21 mouse cellular contexts compared by ENCODE assay signal in genomic region chr5:134058793-134059352, GRCm38 (mm10). TPM values are rescaled to one million over a fixed set of nuclear protein-coding genes. Genes with fewer than 3 reads are reported as not detected.
A peak's percentile ranks its signal among the peaks of the same experiment; 100 is the strongest.
DNase-seq lines count a peak whose midpoint lies in the region; ATAC-seq and TF ChIP-seq lines count a peak whose summit lies in the region.
"Had no signal": no experiment of that assay in that cellular context is flagged by ENCODE, and none has a peak within 500 bp of the region (broad histone marks: within the 10 kb centered on the region; RNA-seq: fewer than 3 reads in every experiment).

No protein-coding gene starts in this region.

- no peaks in the 10 kb centered on the region for H3K36me3 ChIP-seq in heart, embryonic 10.5 days
- H3K36me3 ChIP-seq in heart, adult 2 months (ENCODE audit: control insufficient read depth, insufficient read depth, low read length) = no peaks in the 10 kb centered on the region
- H3K36me3 ChIP-seq in kidney, embryonic 15.5 days = no peaks in the 10 kb centered on the region
- H3K36me3 ChIP-seq in limb, embryonic 11.5 days (ENCODE audit: control insufficient read depth, insufficient read depth, low read length) = no peaks in the 10 kb centered on the region
- H3K36me3 ChIP-seq: hindbrain, embryonic 15.5 days; intestine, embryonic 15.5 days; limb, embryonic 15.5 days; liver, embryonic 15.5 days; neural tube, embryonic 13.5 days; stomach, embryonic 15.5 days had no signal

- TF ChIP-seq EP300 in heart, adult 2 months (IDR thresholded peaks at IDR 0.05; ENCODE audit: insufficient read depth, low read depth, low read length) = no peak

- TF ChIP-seq CTCF in heart, adult 2 months (IDR thresholded peaks at IDR 0.05) = no peak
- no peak for TF ChIP-seq CTCF in cerebellum, adult 2 months (IDR thresholded peaks at IDR 0.05; ENCODE audit: borderline replicate concordance, insufficient read depth, low read depth, low read length)
- TF ChIP-seq CTCF in lung, adult 2 months (IDR thresholded peaks at IDR 0.05; ENCODE audit: insufficient read depth, low read length) = no peak

- no peak for DNase-seq in heart, embryonic 10.5 days (ENCODE audit: low spot score)
- no peak for DNase-seq in heart, adult 2 months
- DNase-seq in kidney, adult 18-20 months = no peak
- peak; percentile 60 for DNase-seq in embryo, embryonic 10.5 days (ENCODE audit: low spot score)
- peak; percentile 51 for DNase-seq in limb, embryonic 11.5 days (ENCODE audit: low spot score)
- DNase-seq in cerebellum, adult 2 months = no peak
- no peak for DNase-seq in lung, adult 2 months
- DNase-seq: adrenal gland, postnatal 25 days; cerebellum, adult 11-12 months; cerebellum, postnatal 25 days; forebrain, postnatal 0 days; heart, postnatal 10 days; lung, postnatal 10 days; right cerebral cortex, postnatal 25 days had no signal

- peaks cover 9% of the 10 kb centered on the region; the same call in 1 of the 2 replicates for H3K27me3 ChIP-seq in heart, embryonic 10.5 days (ENCODE audit: insufficient read depth, poor library complexity, severe bottlenecking)
- no peaks in the 10 kb centered on the region for H3K27me3 ChIP-seq in heart, adult 2 months (ENCODE audit: control insufficient read depth, insufficient read depth, low read length)
- peaks cover 9% of the 10 kb centered on the region; the same call in 1 of the 2 replicates for H3K27me3 ChIP-seq in kidney, embryonic 15.5 days
- no peaks in the 10 kb centered on the region for H3K27me3 ChIP-seq in limb, embryonic 11.5 days (ENCODE audit: control insufficient read depth, insufficient read depth, low read length)
- H3K27me3 ChIP-seq in cerebellum, adult 2 months (ENCODE audit: control insufficient read depth, insufficient read depth, low read length) = no peaks in the 10 kb centered on the region
- H3K27me3 ChIP-seq: hindbrain, embryonic 15.5 days; intestine, embryonic 15.5 days; liver, embryonic 15.5 days; stomach, embryonic 15.5 days had no signal

- intact Hi-C loops in heart, adult 2 months (cut with DNase I) = no loop called here

- no peaks in the 10 kb centered on the region for H3K79me2 ChIP-seq in heart, adult 2 months (replicated peaks; ENCODE audit: control insufficient read depth, insufficient read depth, low read length)

- no peak for TF ChIP-seq POLR2A in heart, adult 2 months (IDR thresholded peaks at IDR 0.05; ENCODE audit: insufficient read depth, low read depth, low read length)
- TF ChIP-seq POLR2A in cerebellum, adult 2 months (IDR thresholded peaks at IDR 0.05; ENCODE audit: borderline replicate concordance, insufficient read depth, low read length) = no peak
- TF ChIP-seq POLR2A in lung, adult 2 months (IDR thresholded peaks at IDR 0.05; ENCODE audit: borderline replicate concordance, extremely low read depth, low read depth, low read length) = no peak

- no peaks in the 10 kb centered on the region for H3K9me3 ChIP-seq in heart, embryonic 10.5 days
- no peaks in the 10 kb centered on the region for H3K9me3 ChIP-seq in kidney, embryonic 15.5 days (replicated peaks)
- no peaks in the 10 kb centered on the region for H3K9me3 ChIP-seq in limb, embryonic 11.5 days (ENCODE audit: control insufficient read depth, low read length)
- H3K9me3 ChIP-seq: hindbrain, embryonic 15.5 days; intestine, embryonic 15.5 days; limb, embryonic 15.5 days; liver, embryonic 15.5 days; neural tube, embryonic 13.5 days; stomach, embryonic 15.5 days had no signal

- WGBS in heart, embryonic 10.5 days = 38% methylated on average over 13 of the region's 13 CpGs
- 53% methylated on average over 13 of the region's 13 CpGs for WGBS in heart, adult 2 months
- WGBS in kidney, embryonic 15.5 days = 19% methylated on average over 13 of the region's 13 CpGs
- WGBS in limb, embryonic 11.5 days = 11% methylated on average over 13 of the region's 13 CpGs
- 86% methylated on average over 13 of the region's 13 CpGs for WGBS in cerebellum, adult 2 months
- WGBS in lung, adult 2 months = 37% methylated on average over 13 of the region's 13 CpGs

- no peak overlapping the region for H3K4me3 ChIP-seq in heart, embryonic 10.5 days
- H3K4me3 ChIP-seq in heart, adult 2 months = no peak overlapping the region
- H3K4me3 ChIP-seq in kidney, embryonic 15.5 days (replicated peaks) = no peak overlapping the region
- no peak overlapping the region for H3K4me3 ChIP-seq in limb, embryonic 11.5 days (ENCODE audit: low read depth, low read length)
- no peak overlapping the region for H3K4me3 ChIP-seq in cerebellum, adult 2 months (replicated peaks; ENCODE audit: insufficient read depth, low read depth, low read length)
- no peak overlapping the region for H3K4me3 ChIP-seq in lung, adult 2 months (replicated peaks; ENCODE audit: extremely low read depth, low read depth, low read length)
- H3K4me3 ChIP-seq: hindbrain, embryonic 15.5 days; intestine, embryonic 15.5 days; limb, embryonic 15.5 days; liver, embryonic 15.5 days; neural tube, embryonic 13.5 days; stomach, embryonic 15.5 days had no signal

- no peak for ATAC-seq in kidney, embryonic 15.5 days (replicated peaks; ENCODE audit: low FRiP score)
- ATAC-seq in limb, embryonic 11.5 days (ENCODE audit: insufficient number of reproducible peaks, low FRiP score, low TSS enrichment, low read depth) = peak; percentile 42; the same call in 1 of the 2 replicates
- ATAC-seq: forebrain, postnatal 0 days; intestine, embryonic 15.5 days had no signal

- peak overlapping the region; percentile 6; the same call in 1 of the 2 replicates for H3K27ac ChIP-seq in heart, embryonic 10.5 days
- H3K27ac ChIP-seq in heart, adult 2 months = no peak overlapping the region
- H3K27ac ChIP-seq in kidney, embryonic 15.5 days = no peak overlapping the region
- H3K27ac ChIP-seq in limb, embryonic 11.5 days (replicated peaks; ENCODE audit: low read depth, low read length) = no peak overlapping the region
- no peak overlapping the region for H3K27ac ChIP-seq in cerebellum, adult 2 months (ENCODE audit: insufficient read depth, low read length)
- H3K27ac ChIP-seq: hindbrain, embryonic 15.5 days; intestine, embryonic 15.5 days; limb, embryonic 15.5 days; liver, embryonic 15.5 days; neural tube, embryonic 13.5 days; stomach, embryonic 15.5 days had no signal

- peaks cover 17% of the 10 kb centered on the region for H3K4me1 ChIP-seq in heart, embryonic 10.5 days
- H3K4me1 ChIP-seq in heart, adult 2 months (ENCODE audit: control insufficient read depth, insufficient read depth, low read length) = no peaks in the 10 kb centered on the region
- H3K4me1 ChIP-seq in kidney, embryonic 15.5 days = peaks cover 14% of the 10 kb centered on the region
- H3K4me1 ChIP-seq in limb, embryonic 11.5 days (ENCODE audit: control insufficient read depth, insufficient read depth, low read length) = peaks cover 11% of the 10 kb centered on the region
- peaks cover 19% of the 10 kb centered on the region for H3K4me1 ChIP-seq in cerebellum, adult 2 months (ENCODE audit: control insufficient read depth, insufficient read depth, low read length)
- H3K4me1 ChIP-seq in lung, adult 2 months (ENCODE audit: control insufficient read depth, insufficient read depth, low read length) = no peaks in the 10 kb centered on the region
- H3K4me1 ChIP-seq: liver, embryonic 15.5 days; stomach, embryonic 15.5 days had no signal

- no peak overlapping the region for H3K9ac ChIP-seq in heart, adult 2 months (ENCODE audit: low read depth, low read length)
- H3K9ac ChIP-seq in kidney, embryonic 15.5 days = no peak overlapping the region
- peak overlapping the region; percentile 40; the same call in 1 of the 2 replicates for H3K9ac ChIP-seq in limb, embryonic 11.5 days (ENCODE audit: low read length)
- H3K9ac ChIP-seq: forebrain, postnatal 0 days; hindbrain, embryonic 15.5 days; intestine, embryonic 15.5 days; limb, embryonic 15.5 days; liver, embryonic 15.5 days; neural tube, embryonic 13.5 days; stomach, embryonic 15.5 days had no signal

- H3K4me2 ChIP-seq in kidney, embryonic 15.5 days = peak overlapping the region; percentile 12; the same call in 1 of the 2 replicates
- H3K4me2 ChIP-seq in limb, embryonic 11.5 days (ENCODE audit: low read depth, severe bottlenecking) = peak overlapping the region; percentile 20; the same call in 1 of the 2 replicates
- H3K4me2 ChIP-seq: hindbrain, embryonic 15.5 days; intestine, embryonic 15.5 days; limb, embryonic 15.5 days; liver, embryonic 15.5 days; neural tube, embryonic 13.5 days; stomach, embryonic 15.5 days had no signal

RNA-seq across cellular contexts. Expression of gene Castor2, which starts 40.6 kb away (rescaled TPM):
- 5.1 and 5.8 TPM in 2 replicates for polyA plus RNA-seq in heart, embryonic 10.5 days (2016; fragmentation: Nextera tagmentation; extraction: Ambion mirVana)
- 10 to 100 TPM; 20.7 to 21.1 TPM for total RNA-seq in heart, adult 2 months (2021)
- polyA plus RNA-seq in heart, adult 2 months (2012; rRNA removed) = 14.2 and 18.2 TPM in 2 replicates
- 10.2 and 12.8 TPM in 2 replicates for polyA plus RNA-seq in kidney, embryonic 15.5 days (2015; fragmentation: Nextera tagmentation; extraction: Ambion mirVana)
- polyA plus RNA-seq in limb, embryonic 11.5 days (2014; fragmentation: Nextera tagmentation; extraction: Ambion mirVana) = 9.2 and 11.8 TPM in 2 replicates
- polyA plus RNA-seq in cerebellum, adult 2 months (2012; rRNA removed) = 34.5 and 35.6 TPM in 2 replicates
- polyA plus RNA-seq in lung, adult 2 months (2012; rRNA removed) = 6.6 and 11.2 TPM in 2 replicates

Comparison
In these comparisons a context has a peak if more than half of its experiments do, and no peak if none do; other contexts are left out.
1. DNase-seq: peak in embryo, embryonic 10.5 days (single experiment) and limb, embryonic 11.5 days (single experiment); none in heart, embryonic 10.5 days (single experiment), heart, adult 2 months (0 of 2), kidney, adult 18-20 months (single experiment), cerebellum, adult 2 months (0 of 2) and lung, adult 2 months (single experiment).